Comparison of ENCODE assay signal across 14 mouse cellular contexts in the genomic region with DNA sequence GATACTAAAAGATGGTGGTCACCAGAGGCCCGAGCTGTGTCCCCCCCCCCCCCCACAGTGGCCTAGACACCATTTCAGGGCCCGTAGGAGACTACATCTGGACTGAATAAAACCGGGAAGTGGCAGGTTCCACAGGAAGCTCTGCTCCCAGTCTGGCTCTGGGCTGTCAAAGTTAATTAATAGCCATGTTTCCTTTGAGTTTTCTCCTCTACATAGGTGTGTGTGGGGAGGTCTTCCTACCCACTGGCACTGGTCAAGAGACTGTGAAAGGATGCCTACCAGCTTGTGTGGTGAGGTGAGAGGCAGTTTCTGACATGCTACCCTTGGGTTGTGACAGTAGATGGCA. TPM values are rescaled to one million over a fixed set of nuclear protein-coding genes. Genes with fewer than 3 reads are reported as not detected.
A peak's percentile ranks its signal among the peaks of the same experiment; 100 is the strongest.
DNase-seq lines count a peak whose midpoint lies in the region; ATAC-seq and TF ChIP-seq lines count a peak whose summit lies in the region.
"Had no signal": no experiment of that assay in that cellular context is flagged by ENCODE, and none has a peak within 500 bp of the region (broad histone marks: within the 10 kb centered on the region; RNA-seq: fewer than 3 reads in every experiment).

No protein-coding gene starts in this region.

- H3K4me3 ChIP-seq in kidney, embryonic 14.5 days (ENCODE audit: low read length) = no peak overlapping the region
- H3K4me3 ChIP-seq in embryonic facial prominence, embryonic 11.5 days (ENCODE audit: low read depth, low read length) = no peak overlapping the region
- 0 out of 2 replicates have a peak overlapping the region, but pooled peaks have one; percentile 9 for H3K4me3 ChIP-seq in intestine, embryonic 16.5 days (ENCODE audit: low read length)
- no peak overlapping the region for H3K4me3 ChIP-seq in limb, embryonic 14.5 days (replicated peaks; ENCODE audit: low read length)
- H3K4me3 ChIP-seq: forebrain, embryonic 13.5 days; hindbrain, embryonic 15.5 days had no signal

- 3% methylated on average over 3 of the region's 3 CpGs for WGBS in kidney, embryonic 14.5 days
- 17% methylated on average over 3 of the region's 3 CpGs for WGBS in embryonic facial prominence, embryonic 11.5 days
- 11% methylated on average over 3 of the region's 3 CpGs for WGBS in intestine, embryonic 16.5 days
- 0% methylated on average over 3 of the region's 3 CpGs for WGBS in limb, embryonic 14.5 days

- ATAC-seq in kidney, embryonic 14.5 days (ENCODE audit: low FRiP score, low TSS enrichment) = peak; percentile 47
- no peak for ATAC-seq in embryonic facial prominence, embryonic 11.5 days (replicated peaks; ENCODE audit: insufficient number of reproducible peaks, low FRiP score, low TSS enrichment, low read depth)
- peak; percentile 78 for ATAC-seq in intestine, embryonic 16.5 days
- ATAC-seq in limb, embryonic 14.5 days (ENCODE audit: low FRiP score, low read depth) = 0 out of 2 replicates have a peak, but pooled peaks have one; percentile 5
- no peak for ATAC-seq in cerebellum, adult (ENCODE audit: insufficient number of reproducible peaks, low FRiP score, low TSS enrichment)
- ATAC-seq in granulocyte monocyte progenitor cell, adult 5-6 weeks (replicated peaks; ENCODE audit: poor library complexity, severe bottlenecking) = no peak

- H3K27ac ChIP-seq in kidney, embryonic 14.5 days (ENCODE audit: low read depth, low read length) = peak overlapping the region; percentile 62; the same call in 1 of the 2 replicates
- H3K27ac ChIP-seq in embryonic facial prominence, embryonic 11.5 days (replicated peaks; ENCODE audit: low read depth, low read length) = no peak overlapping the region
- H3K27ac ChIP-seq in intestine, embryonic 16.5 days (ENCODE audit: low read length) = peak overlapping the region; percentile 84
- H3K27ac ChIP-seq in limb, embryonic 14.5 days (replicated peaks; ENCODE audit: low read depth, low read length) = no peak overlapping the region
- H3K27ac ChIP-seq: forebrain, embryonic 13.5 days; hindbrain, embryonic 15.5 days had no signal

- H3K36me3 ChIP-seq in kidney, embryonic 14.5 days (ENCODE audit: control insufficient read depth, insufficient read depth, low read length) = no peaks in the 10 kb centered on the region
- no peaks in the 10 kb centered on the region; the same call in 1 of the 2 replicates for H3K36me3 ChIP-seq in embryonic facial prominence, embryonic 11.5 days (replicated peaks; ENCODE audit: control insufficient read depth, insufficient read depth, low read depth, low read length)
- H3K36me3 ChIP-seq in intestine, embryonic 16.5 days (ENCODE audit: control insufficient read depth, insufficient read depth, low read length) = no peaks in the 10 kb centered on the region
- H3K36me3 ChIP-seq in limb, embryonic 14.5 days (ENCODE audit: control insufficient read depth, insufficient read depth, low read length) = no peaks in the 10 kb centered on the region
- H3K36me3 ChIP-seq: hindbrain, embryonic 15.5 days had no signal

- TF ChIP-seq POLR2A in limb, embryonic 14.5 days (IDR thresholded peaks at IDR 0.05; ENCODE audit: borderline replicate concordance, extremely low read depth, insufficient read depth, insufficient read length) = no peak

- no peaks in the 10 kb centered on the region for H3K9me3 ChIP-seq in kidney, embryonic 14.5 days (ENCODE audit: control insufficient read depth, low read length)
- H3K9me3 ChIP-seq in embryonic facial prominence, embryonic 11.5 days (replicated peaks; ENCODE audit: control insufficient read depth, low read length) = no peaks in the 10 kb centered on the region
- H3K9me3 ChIP-seq in intestine, embryonic 16.5 days (ENCODE audit: control insufficient read depth, low read length) = no peaks in the 10 kb centered on the region
- no peaks in the 10 kb centered on the region for H3K9me3 ChIP-seq in limb, embryonic 14.5 days (ENCODE audit: control insufficient read depth, low read length)
- H3K9me3 ChIP-seq: forebrain, embryonic 13.5 days; hindbrain, embryonic 15.5 days had no signal

- H3K4me2 ChIP-seq in kidney, embryonic 14.5 days (replicated peaks; ENCODE audit: low read depth, low read length) = 0 out of 2 replicates have a peak overlapping the region, but pooled peaks have one; percentile 1
- H3K4me2 ChIP-seq in embryonic facial prominence, embryonic 11.5 days (ENCODE audit: low read depth, low read length) = no peak overlapping the region
- peak overlapping the region; percentile 45 for H3K4me2 ChIP-seq in intestine, embryonic 16.5 days (ENCODE audit: low read depth, low read length)
- H3K4me2 ChIP-seq in limb, embryonic 14.5 days (replicated peaks; ENCODE audit: low read depth, low read length, severe bottlenecking) = no peak overlapping the region
- H3K4me2 ChIP-seq: forebrain, embryonic 13.5 days; hindbrain, embryonic 15.5 days had no signal

- no peak overlapping the region for H3K9ac ChIP-seq in kidney, embryonic 14.5 days (ENCODE audit: low read depth, low read length)
- H3K9ac ChIP-seq in embryonic facial prominence, embryonic 11.5 days (replicated peaks; ENCODE audit: low read length) = no peak overlapping the region
- peak overlapping the region; percentile 40 for H3K9ac ChIP-seq in intestine, embryonic 16.5 days (ENCODE audit: low read depth, low read length)
- no peak overlapping the region for H3K9ac ChIP-seq in limb, embryonic 14.5 days (ENCODE audit: low read depth, low read length, severe bottlenecking)
- H3K9ac ChIP-seq: forebrain, embryonic 13.5 days; hindbrain, embryonic 15.5 days had no signal

- no peak for DNase-seq in kidney, adult 18-20 months
- DNase-seq in embryonic facial prominence, embryonic 11.5 days (ENCODE audit: low spot score) = peak; percentile 63
- DNase-seq in limb, embryonic 14.5 days (ENCODE audit: low spot score) = no peak
- no peak for DNase-seq in cerebellum, adult 18-20 months
- DNase-seq: adrenal gland, postnatal 25 days; lung, adult 2 months; thymus, adult 18-20 months had no signal

- peaks cover 29% of the 10 kb centered on the region for H3K4me1 ChIP-seq in kidney, embryonic 14.5 days (ENCODE audit: control insufficient read depth, insufficient read depth, low read length)
- peaks cover 3% of the 10 kb centered on the region for H3K4me1 ChIP-seq in embryonic facial prominence, embryonic 11.5 days (ENCODE audit: control insufficient read depth, insufficient read depth, low read length)
- peaks cover 24% of the 10 kb centered on the region for H3K4me1 ChIP-seq in intestine, embryonic 16.5 days (ENCODE audit: control insufficient read depth, insufficient read depth, low read length)
- peaks cover 26% of the 10 kb centered on the region for H3K4me1 ChIP-seq in limb, embryonic 14.5 days (ENCODE audit: control insufficient read depth, insufficient read depth, low read length)

- H3K27me3 ChIP-seq in kidney, embryonic 14.5 days (ENCODE audit: control insufficient read depth, insufficient read depth, low read length) = no peaks in the 10 kb centered on the region
- H3K27me3 ChIP-seq in embryonic facial prominence, embryonic 11.5 days (ENCODE audit: control insufficient read depth, insufficient read depth, low read length) = no peaks in the 10 kb centered on the region
- H3K27me3 ChIP-seq in intestine, embryonic 16.5 days (replicated peaks; ENCODE audit: control insufficient read depth, insufficient read depth, low read length) = no peaks in the 10 kb centered on the region
- H3K27me3 ChIP-seq in limb, embryonic 14.5 days (ENCODE audit: control insufficient read depth, insufficient read depth, low read length) = no peaks in the 10 kb centered on the region
- H3K27me3 ChIP-seq: CH12.LX; forebrain, embryonic 13.5 days; hindbrain, embryonic 15.5 days had no signal

RNA-seq across cellular contexts. Expression of a gene that starts 20.1 kb away (rescaled TPM):
- polyA plus RNA-seq in kidney, embryonic 14.5 days (2014; fragmentation: Nextera tagmentation; extraction: Ambion mirVana) = 44.8 and 58.1 TPM in 2 replicates
- polyA plus RNA-seq in embryonic facial prominence, embryonic 11.5 days (2014; fragmentation: Nextera tagmentation; extraction: Ambion mirVana) = 35.1 and 43.4 TPM in 2 replicates
- 48.7 and 50.3 TPM in 2 replicates for polyA plus RNA-seq in intestine, embryonic 16.5 days (2015; fragmentation: Nextera tagmentation; extraction: Ambion mirVana)
- 55.7 and 65.2 TPM in 2 replicates for polyA plus RNA-seq in limb, embryonic 14.5 days (2012; rRNA removed)
- 41.9 and 44.1 TPM in 2 replicates for polyA plus RNA-seq in limb, embryonic 14.5 days (2014; fragmentation: Nextera tagmentation; extraction: Ambion mirVana)
- total RNA-seq in granulocyte monocyte progenitor cell, adult 5-6 weeks (2014; fragmentation: Nextera tagmentation) = 58.9 and 59.4 TPM in 2 replicates
- total RNA-seq in granulocyte monocyte progenitor cell, adult 5-6 weeks (2017) = 19.6 and 21.7 TPM in 2 replicates

Comparison
In these comparisons a context has a peak if more than half of its experiments do, and no peak if none do; other contexts are left out.
1. ATAC-seq: peak in kidney, embryonic 14.5 days (single experiment), intestine, embryonic 16.5 days (single experiment) and limb, embryonic 14.5 days (single experiment); none in embryonic facial prominence, embryonic 11.5 days (single experiment), cerebellum, adult (single experiment) and granulocyte monocyte progenitor cell, adult 5-6 weeks (single experiment).
2. H3K27ac ChIP-seq: peak in kidney, embryonic 14.5 days (single experiment) and intestine, embryonic 16.5 days (single experiment); none in embryonic facial prominence, embryonic 11.5 days (single experiment) and limb, embryonic 14.5 days (single experiment).
3. H3K4me2 ChIP-seq: peak in kidney, embryonic 14.5 days (single experiment) and intestine, embryonic 16.5 days (single experiment); none in embryonic facial prominence, embryonic 11.5 days (single experiment) and limb, embryonic 14.5 days (single experiment).